Mouse (Mus musculus): ENCODE measurements around the gene Gm45233.

DNA sequence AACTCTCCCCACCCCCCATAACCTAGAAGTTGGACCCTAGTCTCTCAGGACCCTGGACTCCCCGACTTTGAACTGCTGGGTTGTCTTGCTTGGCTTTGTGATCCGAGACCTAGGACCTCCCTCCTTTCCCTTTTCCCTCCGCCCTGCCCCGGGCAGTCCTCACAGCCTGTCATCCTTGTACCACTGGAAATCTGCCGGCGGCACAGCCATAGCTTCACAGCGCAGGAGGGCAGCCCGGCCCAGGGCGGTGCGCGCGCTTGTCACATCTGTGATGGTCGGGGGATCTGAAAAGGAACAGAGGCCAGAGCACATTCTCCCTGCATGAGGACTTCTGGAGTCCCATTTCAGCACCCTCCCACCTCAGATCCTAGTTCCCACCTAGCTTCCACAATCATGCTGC, 32.4 kb downstream of the Gm45233 start:
- TF ChIP-seq POLR2A (IDR thresholded peaks at IDR 0.05; ENCODE audit: low read depth, low read length), result no peak
- no peak for TF ChIP-seq CTCF (conservative IDR thresholded peaks at IDR 0.05; ENCODE audit: insufficient read depth, insufficient read length, low read depth, low read length)

All from kidney, adult 2 months (tissue).